Mouse (Mus musculus): ENCODE data around the gene Grin2c.

GRCm38 (mm10) chr11:115242746-115243145, 24.3 kb downstream of the Grin2c start:
- TF ChIP-seq CTCF (IDR thresholded peaks at IDR 0.05; ENCODE audit: borderline replicate concordance, extremely low read depth, insufficient read depth, insufficient read length) (no peak), POLR2A (IDR thresholded peaks at IDR 0.05; ENCODE audit: borderline replicate concordance, extremely low read depth, insufficient read depth, insufficient read length, poor library complexity, severe bottlenecking) (no peak)
